Mouse (Mus musculus) heart, postnatal 14 days (tissue): ENCODE measurements around the gene Plxnc1. TPM values are rescaled to one million over a fixed set of nuclear protein-coding genes. Genes with fewer than 3 reads are reported as not detected.
A peak's percentile ranks its signal among the peaks of the same experiment; 100 is the strongest.

Source experiments
- DNase-seq, 2 experiments: peaks; one replicate each; pipeline ENCODE4 v3.0.0; 2021 to 2022
- intact Hi-C: fragments of 180-260 bp; cut with DNase I; formaldehyde crosslinking; loops from one replicate; pipeline ENCODE4 v1.15.1; 2025
- total RNA-seq, 2 experiments: library from RNA; stranded (reverse); gene quantifications; 2 replicates each; pipeline ENCODE4 v1.2.3; 2021

Plxnc1 gene
- total RNA-seq, 2 experiments from 2014 or later, result 4.4 to 5.3 TPM

DNA sequence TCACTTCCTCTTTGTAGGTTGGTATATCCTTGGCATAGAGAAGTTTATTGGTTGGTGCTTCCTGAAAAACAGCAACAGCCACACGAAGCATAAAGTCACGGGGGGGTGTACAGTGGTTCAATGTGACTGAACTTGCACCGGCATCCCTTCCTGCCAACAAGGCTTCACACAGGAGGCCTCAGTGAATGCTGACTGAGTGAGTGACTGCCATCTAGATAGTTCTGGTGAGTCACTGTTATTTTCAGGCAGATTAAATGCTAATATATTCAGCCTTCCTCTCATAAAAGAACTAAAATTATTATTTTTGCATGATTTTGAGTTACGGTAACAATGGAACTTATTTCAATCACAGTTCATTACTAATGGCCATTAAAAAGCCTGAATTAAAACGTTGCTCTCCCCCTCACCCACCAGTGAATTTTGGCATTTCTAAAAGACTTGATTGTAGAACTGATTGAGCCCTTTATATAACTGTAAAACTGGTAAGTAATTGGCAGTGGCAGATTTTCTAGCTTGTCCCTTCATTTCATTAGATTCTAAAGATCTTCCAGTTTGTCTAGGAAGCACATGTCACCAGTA, 149.9 kb downstream of the Plxnc1 start:
- intact Hi-C loops, result no loop called here
- DNase-seq, result no peak

DNA sequence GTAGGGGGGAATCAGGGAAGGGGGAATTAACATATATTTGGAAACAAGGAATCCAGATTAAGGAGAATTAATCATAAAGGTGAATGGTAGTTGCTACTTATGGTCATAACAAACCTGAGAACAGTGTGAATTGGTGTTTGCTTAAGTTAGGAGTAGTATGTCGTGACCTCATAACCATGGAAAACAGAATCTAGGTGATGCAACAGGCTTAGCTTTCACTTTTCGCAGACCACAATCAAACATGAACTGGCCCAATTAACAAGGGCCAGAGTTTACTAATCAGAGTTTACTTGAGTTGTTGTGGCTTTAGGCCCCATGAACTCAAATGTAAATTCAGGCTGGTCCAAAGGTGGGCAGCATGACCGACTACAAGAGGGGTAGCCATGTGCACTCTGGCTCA, 150.7 kb downstream of the Plxnc1 start:
- no peak for DNase-seq
- intact Hi-C loops, result no loop called here

DNA sequence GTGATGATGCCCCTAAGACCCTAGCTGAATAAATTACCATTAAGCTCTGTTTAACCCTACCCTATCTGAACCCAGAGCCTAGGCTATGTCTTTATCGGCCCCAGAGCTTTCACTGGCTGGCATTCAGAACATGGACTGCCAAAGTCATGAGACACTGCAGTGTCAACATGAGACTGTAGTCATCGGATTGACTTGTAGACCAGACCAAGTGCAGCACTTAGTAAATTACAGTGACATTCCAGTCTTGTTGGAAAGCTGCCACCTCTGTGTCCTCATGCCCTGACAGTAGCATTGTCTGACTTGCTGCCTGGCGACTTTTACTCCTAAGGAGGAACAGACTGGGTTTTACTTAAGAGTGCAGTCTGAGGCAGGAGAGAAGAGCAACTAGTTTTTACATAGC, 155.4 kb downstream of the Plxnc1 start:
- peak; percentile 45 to 77 for DNase-seq
- intact Hi-C loops, result no loop called here

DNA sequence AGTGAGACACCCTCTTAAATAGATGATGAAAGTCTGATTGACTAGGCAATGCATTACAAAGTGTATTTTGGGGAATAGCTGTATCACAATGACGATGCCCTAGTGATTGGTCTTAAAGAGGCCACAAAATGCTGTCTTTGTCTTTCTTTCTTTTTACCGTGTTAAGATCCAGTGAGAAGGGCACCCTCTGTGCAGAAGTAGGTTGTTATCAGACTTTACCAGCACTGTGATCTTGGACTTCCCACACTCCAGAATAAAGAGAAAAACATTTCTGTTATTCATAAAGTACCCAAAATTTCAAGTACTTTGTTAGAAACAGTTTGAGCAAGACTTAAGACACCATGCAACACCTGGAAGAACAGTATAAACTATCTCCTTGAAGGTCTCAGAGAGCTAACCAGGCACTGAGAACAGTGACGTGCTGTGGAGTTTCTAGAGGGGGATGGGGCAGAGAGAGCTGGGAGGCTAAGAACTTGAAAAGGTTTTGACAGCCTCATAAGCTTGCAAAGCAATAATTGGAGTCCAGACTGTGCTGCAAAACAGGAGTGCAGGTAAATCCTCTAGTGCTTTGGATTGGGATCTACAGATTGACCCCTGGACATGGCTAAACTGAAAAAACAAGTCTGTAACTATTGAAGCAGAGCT, 163.9 kb downstream of the Plxnc1 start:
- intact Hi-C loops, result no loop called here
- no peak for DNase-seq

DNA sequence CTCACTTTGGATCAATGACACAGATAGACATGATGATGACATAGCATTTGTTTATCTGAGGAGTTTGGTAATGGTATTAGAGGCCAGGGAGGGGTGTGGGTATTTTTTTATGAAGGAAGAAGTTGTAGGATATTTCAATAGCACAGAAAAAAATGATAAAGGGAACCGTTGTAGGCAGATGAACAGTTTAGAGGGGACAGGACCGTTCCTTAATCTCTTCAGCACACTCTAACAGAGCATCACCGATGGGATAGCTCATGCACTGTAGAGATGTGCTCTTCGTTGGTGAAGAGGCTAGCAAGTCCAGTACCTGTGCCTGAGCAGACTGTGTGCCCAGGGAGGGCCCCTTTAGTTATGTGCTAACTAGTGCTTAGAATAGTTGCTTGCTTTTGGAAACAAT, 165.3 kb downstream of the Plxnc1 start:
- intact Hi-C loops, result no loop called here

DNA sequence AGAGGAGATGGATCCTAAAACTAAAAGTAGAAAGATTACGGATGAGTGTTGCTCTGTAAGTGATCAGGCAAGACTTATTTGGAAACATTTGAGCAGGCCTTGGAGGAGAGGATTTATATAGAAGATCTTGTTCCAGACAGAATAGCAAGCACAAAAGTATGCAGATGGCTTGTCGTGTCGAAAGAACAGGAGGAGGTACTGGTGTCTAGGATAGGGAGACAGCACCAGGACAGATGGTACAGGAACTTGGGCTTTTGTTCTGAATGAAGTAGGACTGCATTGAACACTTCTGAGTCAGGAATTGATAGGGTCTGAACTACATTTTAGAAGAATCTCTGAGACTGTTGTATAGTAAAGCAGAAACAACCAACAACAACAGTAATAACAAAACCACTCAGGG, 167.1 kb downstream of the Plxnc1 start:
- intact Hi-C loops, result no loop called here
- no peak for DNase-seq

More for the DNA sequence above, 165.3 kb downstream of the Plxnc1 start:
- no peak for DNase-seq

DNA sequence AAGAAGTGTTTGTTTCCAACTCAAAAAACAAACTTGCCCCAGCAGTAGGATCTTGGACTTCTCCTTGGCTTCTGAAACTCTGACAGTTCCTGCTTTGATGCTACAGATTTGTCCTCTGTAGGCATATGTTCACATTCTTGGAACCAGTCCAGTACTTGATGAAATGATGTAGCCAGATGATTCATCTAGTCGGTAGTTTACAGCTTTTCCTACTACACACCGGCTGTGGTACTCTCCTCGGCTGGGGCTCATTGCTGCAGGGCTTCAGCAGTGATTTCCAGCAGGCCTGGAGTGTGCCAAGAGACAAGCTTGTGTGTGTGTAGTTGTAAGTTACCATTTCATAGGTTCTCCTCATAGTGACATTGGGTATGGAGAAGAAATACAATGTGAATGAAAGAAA, 173.1 kb downstream of the Plxnc1 start:
- intact Hi-C loops, result no loop called here
- no peak for DNase-seq

DNA sequence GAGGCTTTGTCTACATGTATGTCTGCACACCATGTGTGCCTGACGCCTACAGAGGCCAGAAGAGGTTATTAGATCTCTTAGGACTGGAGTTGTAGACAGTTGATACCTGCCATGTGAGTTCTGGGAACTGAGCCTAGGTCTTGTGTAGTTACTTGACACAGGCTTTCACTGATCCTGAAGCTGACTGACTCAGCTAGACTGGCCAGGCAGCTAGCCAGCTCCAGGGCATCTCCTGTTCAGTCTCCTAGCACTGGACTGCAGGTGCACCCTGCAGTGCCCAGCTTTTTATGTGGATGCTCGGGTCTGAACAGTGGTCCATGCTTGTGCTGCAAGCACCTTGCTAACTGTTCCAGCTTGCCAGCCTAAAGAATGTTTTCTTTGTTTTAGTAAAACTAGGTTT, 197.6 kb downstream of the Plxnc1 start:
- intact Hi-C loops, result no loop called here
- peak in 1 of 2 experiments; percentile 11 for DNase-seq

DNA sequence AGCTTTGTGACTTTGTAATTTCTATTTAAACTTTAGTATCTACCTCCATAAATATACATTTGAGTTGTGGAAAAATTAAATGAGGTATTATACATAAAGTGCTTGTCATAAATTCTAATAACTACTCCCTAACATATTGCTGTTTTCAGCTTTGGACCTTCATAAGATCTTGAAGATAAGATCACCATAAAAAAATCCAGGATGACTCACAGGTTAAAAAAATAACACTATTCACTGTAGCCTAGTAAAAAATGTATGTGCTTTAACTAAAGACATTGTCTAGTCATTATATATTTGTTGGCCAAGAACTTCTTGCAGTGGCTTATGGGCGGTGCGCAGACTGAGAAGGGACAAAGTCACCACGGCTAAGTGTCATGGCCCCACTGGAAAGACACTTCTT, 203.2 kb downstream of the Plxnc1 start:
- DNase-seq, result no peak
- intact Hi-C loops, result no loop called here
